Mouse (Mus musculus): ENCODE data around the gene Gjc1. TPM values are rescaled to one million over a fixed set of nuclear protein-coding genes. Genes with fewer than 3 reads are reported as not detected.

Gjc1 gene
- 95.0 and 98.8 TPM in 2 replicates for polyA plus RNA-seq (2016; fragmentation: Nextera tagmentation; extraction: Ambion mirVana)

DNA sequence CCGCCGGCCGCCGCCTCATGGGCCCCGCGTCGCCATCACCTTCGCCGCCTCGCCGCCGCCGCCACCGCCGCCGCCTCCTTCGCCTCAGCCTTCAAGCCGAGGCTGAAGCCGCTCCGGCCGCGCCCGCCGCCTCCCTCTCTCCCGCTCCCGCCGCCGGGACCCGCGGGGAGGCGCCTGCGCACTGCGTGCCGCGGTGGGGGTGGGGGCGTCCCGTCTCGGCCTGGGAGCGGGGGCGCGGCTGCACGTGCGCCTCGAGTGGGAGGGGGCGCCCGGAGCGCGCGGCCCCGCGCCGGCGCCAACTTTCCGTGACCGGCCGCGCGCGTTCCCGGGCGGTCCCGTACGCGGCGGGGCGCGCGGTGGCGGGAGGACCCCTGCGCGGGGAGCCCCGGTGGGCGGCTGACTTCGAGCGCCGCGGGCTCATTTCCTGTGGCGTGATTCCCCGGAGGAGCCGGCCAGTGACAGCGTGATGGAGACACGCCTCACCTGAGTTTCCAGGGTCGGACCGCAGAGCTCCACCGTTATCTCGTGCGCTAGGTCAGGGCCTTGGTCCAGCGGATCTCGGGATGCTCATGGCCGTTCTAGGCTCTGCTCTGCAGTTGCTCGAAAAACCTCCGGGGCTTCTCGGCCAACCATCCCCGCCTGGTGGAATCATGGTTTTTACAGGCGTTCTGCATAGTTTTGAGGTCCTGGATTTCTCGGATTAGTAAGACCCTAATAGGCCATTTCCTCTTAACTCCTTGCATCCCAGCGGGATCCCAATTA lies at the start of gene Gjc1:
Gene Gjc1, minus strand, starts transcription at position 680 of the 762 bp plus-strand sequence.
- 4% methylated on average over 76 of the region's 97 CpGs for WGBS
- Histone ChIP-seq H3K4me1 (peaks cover 46% of the 10 kb centered on the region), H3K27ac (peak within 1 kb of the TSS; percentile 99), H3K4me3 (peak within 1 kb of the TSS; percentile 97), H3K36me3 (peaks cover 3% of the 10 kb centered on the region; the same call in 1 of the 2 replicates), H3K27me3 (ENCODE audit: low read depth, poor library complexity, severe bottlenecking) (no peaks in the 10 kb centered on the region), H3K9me3 (replicated peaks) (no peaks in the 10 kb centered on the region)
- DNase-seq (ENCODE audit: low spot score), result peak; percentile 87

GRCm38 (mm10) chr11:102864272-102864671 lies 44.8 kb upstream of the Gjc1 start:
- peak; percentile 68 for DNase-seq (ENCODE audit: low spot score)
- no peaks in the 10 kb centered on the region for H3K4me1 ChIP-seq
- H3K4me3 ChIP-seq, result no peak overlapping the region
- no peaks in the 10 kb centered on the region for H3K9me3 ChIP-seq (replicated peaks)
- H3K36me3 ChIP-seq, result peaks cover 100% of the 10 kb centered on the region
- no peak overlapping the region for H3K27ac ChIP-seq
- 64% methylated on average over 4 of the region's 4 CpGs for WGBS
- no peaks in the 10 kb centered on the region for H3K27me3 ChIP-seq (ENCODE audit: low read depth, poor library complexity, severe bottlenecking)

GRCm38 (mm10) chr11:102859933-102860332 lies 40.4 kb upstream of the Gjc1 start:
- peaks cover 21% of the 10 kb centered on the region for H3K4me1 ChIP-seq
- H3K4me3 ChIP-seq, result no peak overlapping the region
- DNase-seq (ENCODE audit: low spot score), result no peak
- WGBS, result 93% methylated on average over 8 of the region's 8 CpGs
- no peaks in the 10 kb centered on the region for H3K9me3 ChIP-seq (replicated peaks)
- no peak overlapping the region for H3K27ac ChIP-seq
- H3K36me3 ChIP-seq, result peaks cover 93% of the 10 kb centered on the region
- no peaks in the 10 kb centered on the region for H3K27me3 ChIP-seq (ENCODE audit: low read depth, poor library complexity, severe bottlenecking)

GRCm38 (mm10) chr11:102858951-102859350 lies 39.5 kb upstream of the Gjc1 start:
- no peak overlapping the region for H3K27ac ChIP-seq
- H3K36me3 ChIP-seq, result peaks cover 93% of the 10 kb centered on the region
- WGBS, result 93% methylated on average over 11 of the region's 11 CpGs
- H3K4me1 ChIP-seq, result peaks cover 21% of the 10 kb centered on the region
- no peak overlapping the region for H3K4me3 ChIP-seq
- no peaks in the 10 kb centered on the region for H3K9me3 ChIP-seq (replicated peaks)
- no peak for DNase-seq (ENCODE audit: low spot score)
- no peaks in the 10 kb centered on the region for H3K27me3 ChIP-seq (ENCODE audit: low read depth, poor library complexity, severe bottlenecking)

GRCm38 (mm10) chr11:102855941-102856340 lies 36.4 kb upstream of the Gjc1 start:
- Histone ChIP-seq H3K4me1 (peaks cover 21% of the 10 kb centered on the region), H3K9me3 (replicated peaks) (no peaks in the 10 kb centered on the region), H3K4me3 (no peak overlapping the region), H3K27me3 (ENCODE audit: low read depth, poor library complexity, severe bottlenecking) (no peaks in the 10 kb centered on the region), H3K36me3 (peaks cover 93% of the 10 kb centered on the region), H3K27ac (peak overlapping the region; percentile 73)
- WGBS, result 47% methylated on average over 6 of the region's 6 CpGs
- peak; percentile 51 for DNase-seq (ENCODE audit: low spot score)

DNA sequence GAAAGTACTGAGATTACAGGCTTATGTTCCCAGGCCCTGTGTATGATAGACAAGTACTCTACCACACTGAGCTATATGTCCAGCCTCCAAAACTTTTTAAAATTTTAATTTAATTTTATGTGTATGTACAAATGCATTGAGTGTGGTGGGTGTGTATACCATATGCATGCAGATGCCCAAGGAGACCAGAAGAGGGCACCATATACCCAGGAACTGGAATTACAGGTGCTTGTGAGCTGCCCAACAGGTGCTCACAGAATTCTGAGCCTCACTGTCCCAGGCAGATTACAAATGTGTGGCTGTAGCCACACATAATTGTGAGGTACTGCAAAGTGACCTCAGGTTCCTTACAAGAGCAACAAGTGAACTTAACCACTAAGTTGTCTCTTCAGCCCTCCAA lies 34.3 kb upstream of the Gjc1 start:
- Histone ChIP-seq H3K36me3 (peaks cover 93% of the 10 kb centered on the region), H3K4me1 (peaks cover 21% of the 10 kb centered on the region), H3K4me3 (no peak overlapping the region), H3K27ac (no peak overlapping the region), H3K27me3 (ENCODE audit: low read depth, poor library complexity, severe bottlenecking) (no peaks in the 10 kb centered on the region), H3K9me3 (replicated peaks) (no peaks in the 10 kb centered on the region)
- no peak for DNase-seq (ENCODE audit: low spot score)

GRCm38 (mm10) chr11:102851883-102852282 lies 32.4 kb upstream of the Gjc1 start:
- peak; percentile 69 for DNase-seq (ENCODE audit: low spot score)
- Histone ChIP-seq H3K36me3 (peaks cover 93% of the 10 kb centered on the region), H3K4me3 (no peak overlapping the region), H3K4me1 (peaks cover 17% of the 10 kb centered on the region), H3K27ac (no peak overlapping the region), H3K9me3 (replicated peaks) (no peaks in the 10 kb centered on the region), H3K27me3 (ENCODE audit: low read depth, poor library complexity, severe bottlenecking) (no peaks in the 10 kb centered on the region)
- 73% methylated on average over 5 of the region's 5 CpGs for WGBS

- no peaks in the 10 kb centered on the region for H3K4me1 ChIP-seq
- peaks cover 100% of the 10 kb centered on the region for H3K36me3 ChIP-seq
- no peak overlapping the region for H3K27ac ChIP-seq
- DNase-seq (ENCODE audit: low spot score), result no peak
- no peaks in the 10 kb centered on the region for H3K27me3 ChIP-seq (ENCODE audit: low read depth, poor library complexity, severe bottlenecking)
- H3K4me3 ChIP-seq, result no peak overlapping the region
- WGBS, result 67% methylated on average over 10 of the region's 10 CpGs
- H3K9me3 ChIP-seq (replicated peaks), result no peaks in the 10 kb centered on the region
Measured at GRCm38 (mm10) chr11:102845926-102846325, 26.4 kb upstream of the Gjc1 start.

DNA sequence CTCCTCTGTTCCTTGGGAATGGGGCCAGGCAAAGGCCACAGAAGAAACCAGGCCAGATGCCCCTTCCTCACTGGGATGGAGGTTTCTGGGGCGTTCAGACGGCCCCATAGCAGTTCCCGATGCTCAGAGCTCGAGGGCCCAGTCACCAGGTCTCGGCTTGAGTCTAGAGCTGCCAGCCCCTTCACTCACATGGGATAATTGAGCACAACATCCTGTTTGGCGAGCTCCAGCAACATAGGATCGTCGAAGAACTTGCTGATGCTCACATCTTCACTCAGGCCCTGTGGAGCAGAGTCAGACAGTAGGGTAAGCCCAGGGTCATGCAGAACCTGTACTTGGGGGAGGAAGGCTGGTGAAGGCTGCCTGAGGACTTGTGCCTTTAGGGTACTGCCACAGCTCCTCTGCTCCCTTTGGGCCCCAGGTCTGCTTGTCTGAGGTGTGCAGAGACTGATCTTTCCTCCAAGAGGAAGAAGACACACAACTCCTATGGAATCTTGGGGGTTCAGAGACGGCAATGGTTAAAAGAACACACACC lies 19.2 kb upstream of the Gjc1 start:
- H3K36me3 ChIP-seq, result peaks cover 81% of the 10 kb centered on the region
- WGBS, result 92% methylated on average over 9 of the region's 9 CpGs

GRCm38 (mm10) chr11:102838126-102838525 lies 18.6 kb upstream of the Gjc1 start:
- Histone ChIP-seq H3K27ac (no peak overlapping the region), H3K36me3 (peaks cover 75% of the 10 kb centered on the region), H3K9me3 (replicated peaks) (no peaks in the 10 kb centered on the region), H3K27me3 (ENCODE audit: low read depth, poor library complexity, severe bottlenecking) (no peaks in the 10 kb centered on the region), H3K4me3 (no peak overlapping the region), H3K4me1 (0 out of 2 replicates have a peak, but pooled peaks cover under 1% of the 10 kb centered on the region)
- no peak for DNase-seq (ENCODE audit: low spot score)
- WGBS, result 92% methylated on average over 2 of the region's 2 CpGs

More for the DNA sequence above, 19.2 kb upstream of the Gjc1 start:
- no peaks in the 10 kb centered on the region for H3K27me3 ChIP-seq (ENCODE audit: low read depth, poor library complexity, severe bottlenecking)
- H3K9me3 ChIP-seq (replicated peaks), result no peaks in the 10 kb centered on the region
- H3K4me3 ChIP-seq, result no peak overlapping the region
- no peaks in the 10 kb centered on the region for H3K4me1 ChIP-seq
- no peak for DNase-seq (ENCODE audit: low spot score)
- no peak overlapping the region for H3K27ac ChIP-seq

DNA sequence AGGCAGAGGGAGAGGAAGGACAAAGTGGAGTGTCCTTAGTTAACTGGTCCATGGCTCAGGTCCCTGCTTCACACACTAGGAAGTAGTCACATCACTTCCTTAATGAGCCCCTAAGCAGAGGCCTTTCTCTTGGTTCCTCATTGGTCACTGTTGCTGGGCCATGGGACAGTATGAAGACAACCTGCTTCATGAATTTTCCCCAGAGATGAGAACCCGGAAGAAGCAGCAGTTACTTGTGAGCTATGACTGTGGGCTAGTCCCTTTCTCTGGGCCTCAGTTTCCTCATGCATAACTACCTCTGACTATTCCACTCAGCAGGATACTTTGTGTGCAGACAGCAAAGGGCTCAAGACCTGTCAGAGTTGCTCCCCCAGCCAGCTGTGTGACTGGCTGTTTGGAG lies 17.9 kb upstream of the Gjc1 start:
- H3K4me3 ChIP-seq, result no peak overlapping the region
- 0 out of 2 replicates have a peak, but pooled peaks cover 6% of the 10 kb centered on the region for H3K4me1 ChIP-seq
- H3K27ac ChIP-seq, result no peak overlapping the region
- DNase-seq (ENCODE audit: low spot score), result no peak
- H3K36me3 ChIP-seq, result peaks cover 68% of the 10 kb centered on the region
- 90% methylated on average over 1 of the region's 1 CpGs for WGBS
- H3K27me3 ChIP-seq (ENCODE audit: low read depth, poor library complexity, severe bottlenecking), result no peaks in the 10 kb centered on the region
- no peaks in the 10 kb centered on the region for H3K9me3 ChIP-seq (replicated peaks)

GRCm38 (mm10) chr11:102836146-102836545 lies 16.6 kb upstream of the Gjc1 start:
- no peak overlapping the region for H3K4me3 ChIP-seq
- DNase-seq (ENCODE audit: low spot score), result no peak
- H3K27ac ChIP-seq, result no peak overlapping the region
- 92% methylated on average over 9 of the region's 9 CpGs for WGBS
- peaks cover 55% of the 10 kb centered on the region for H3K36me3 ChIP-seq
- H3K9me3 ChIP-seq (replicated peaks), result no peaks in the 10 kb centered on the region
- 0 out of 2 replicates have a peak, but pooled peaks cover 6% of the 10 kb centered on the region for H3K4me1 ChIP-seq
- no peaks in the 10 kb centered on the region for H3K27me3 ChIP-seq (ENCODE audit: low read depth, poor library complexity, severe bottlenecking)

DNA sequence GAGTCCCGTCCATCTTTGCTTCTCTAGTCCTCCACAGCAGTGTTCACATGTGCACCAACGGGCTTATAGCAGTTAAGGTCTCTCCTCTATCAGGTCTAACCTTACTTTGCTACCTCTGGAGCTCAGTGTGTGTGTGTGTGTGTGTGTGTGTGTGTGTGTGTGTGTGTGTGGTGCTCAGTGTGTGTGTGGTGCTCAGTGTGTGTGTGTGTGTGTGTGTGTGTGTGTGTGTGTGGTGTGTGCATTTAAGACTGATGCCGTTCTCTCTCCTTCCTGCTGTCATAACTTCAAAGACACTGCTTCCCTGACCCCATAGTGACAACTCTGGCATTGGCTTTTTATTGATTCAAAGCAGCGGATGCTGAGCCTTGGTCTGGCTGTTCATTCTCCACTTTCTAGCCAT lies 16.0 kb upstream of the Gjc1 start, which contains the start of gene Higd1b:
Gene Higd1b, plus strand, starts transcription at position 301 of the 400 bp plus-strand sequence.
- Histone ChIP-seq H3K36me3 (peaks cover 49% of the 10 kb centered on the region), H3K27me3 (ENCODE audit: low read depth, poor library complexity, severe bottlenecking) (no peaks in the 10 kb centered on the region), H3K4me3 (no peak within 1 kb of the TSS), H3K27ac (no peak within 1 kb of the TSS), H3K9me3 (replicated peaks) (no peaks in the 10 kb centered on the region), H3K4me1 (0 out of 2 replicates have a peak, but pooled peaks cover 6% of the 10 kb centered on the region)
- DNase-seq (ENCODE audit: low spot score), result no peak
- WGBS, result 78% methylated on average over 4 of the region's 4 CpGs
